Mouse (Mus musculus) lung, postnatal 14 days (tissue): Measurements from ENCODE around the gene Serpinb1a.

Source experiments
- DNase-seq: peaks from one replicate; pipeline ENCODE4 v3.0.0; 2021

Serpinb1a gene

DNA sequence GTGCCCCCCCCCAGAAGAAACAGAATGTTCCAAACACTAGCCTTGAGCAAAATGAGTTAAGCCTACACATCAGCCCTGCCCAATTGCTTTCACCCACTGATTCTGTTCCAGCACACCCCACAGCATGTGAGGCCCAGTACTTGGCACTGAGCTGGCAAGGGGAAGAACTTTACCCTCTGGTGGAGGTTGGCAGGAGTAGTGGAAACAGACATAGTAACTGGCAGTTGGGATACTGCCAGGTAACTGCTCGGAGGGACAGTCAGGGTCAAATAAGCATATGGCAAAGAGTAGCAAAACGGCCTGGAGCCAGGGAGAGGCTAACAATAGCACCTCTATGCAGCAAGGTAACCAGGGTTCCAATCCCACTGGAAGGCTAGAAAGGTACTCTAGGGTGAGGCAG lies 56.4 kb downstream of the Serpinb1a start:
- DNase-seq: no peak
